Mouse (Mus musculus): ENCODE data around the gene Maco1. TPM values are rescaled to one million over a fixed set of nuclear protein-coding genes. Genes with fewer than 3 reads are reported as not detected.

The Maco1 gene
- polyA plus RNA-seq, 1 experiment from 2014 or later: 37.1 TPM

- H3K4me3 ChIP-seq (ENCODE audit: low read depth, low read length): no peak overlapping the region
- ATAC-seq (ENCODE audit: low read depth) (no peak), DNase-seq (ENCODE audit: low spot score) (peak; percentile 90)
- H3K4me2 ChIP-seq (ENCODE audit: low read depth, low read length): no peak overlapping the region
- no peaks in the 10 kb centered on the region for H3K36me3 ChIP-seq (ENCODE audit: control insufficient read depth, insufficient read depth, low read length)
- H3K4me1 ChIP-seq (ENCODE audit: control insufficient read depth, insufficient read depth, low read length): peaks cover 11% of the 10 kb centered on the region; the same call in 1 of the 2 replicates
- WGBS: 35% methylated on average over 3 of the region's 3 CpGs
- no peak overlapping the region for H3K9ac ChIP-seq (ENCODE audit: low read depth, low read length)
- peak overlapping the region; percentile 65 for H3K27ac ChIP-seq (replicated peaks; ENCODE audit: low read depth, low read length)
- no peaks in the 10 kb centered on the region for H3K27me3 ChIP-seq (replicated peaks; ENCODE audit: control insufficient read depth, insufficient read depth, low read length)
- H3K9me3 ChIP-seq (ENCODE audit: control insufficient read depth, low read length): no peaks in the 10 kb centered on the region
These were observed 2.2 kb upstream of the Maco1 start for GRCm38 (mm10) chr4:134855371-134855770.

- DNase-seq (ENCODE audit: low spot score): peak; percentile 95
- Histone ChIP-seq H3K4me3 (ENCODE audit: low read depth, low read length) (peak overlapping the region; percentile 95), H3K9ac (ENCODE audit: low read depth, low read length) (peak overlapping the region; percentile 72), H3K27ac (replicated peaks; ENCODE audit: low read depth, low read length) (peak overlapping the region; percentile 95), H3K27me3 (replicated peaks; ENCODE audit: control insufficient read depth, insufficient read depth, low read length) (no peaks in the 10 kb centered on the region), H3K9me3 (ENCODE audit: control insufficient read depth, low read length) (no peaks in the 10 kb centered on the region), H3K36me3 (ENCODE audit: control insufficient read depth, insufficient read depth, low read length) (no peaks in the 10 kb centered on the region), H3K4me2 (ENCODE audit: low read depth, low read length) (peak overlapping the region; percentile 86), H3K4me1 (ENCODE audit: control insufficient read depth, insufficient read depth, low read length) (peaks cover 11% of the 10 kb centered on the region; the same call in 1 of the 2 replicates)
- 2% methylated on average over 57 of the region's 91 CpGs for WGBS
- peak; percentile 92 for ATAC-seq (ENCODE audit: low read depth)
These were observed 716 bp upstream of the Maco1 start for GRCm38 (mm10) chr4:134853637-134854485.

GRCm38 (mm10) chr4:134852438-134853255, 498 bp downstream of the Maco1 start:
- Histone ChIP-seq H3K9me3 (ENCODE audit: control insufficient read depth, low read length) (no peaks in the 10 kb centered on the region), H3K36me3 (ENCODE audit: control insufficient read depth, insufficient read depth, low read length) (no peaks in the 10 kb centered on the region), H3K4me1 (ENCODE audit: control insufficient read depth, insufficient read depth, low read length) (peaks cover 13% of the 10 kb centered on the region; the same call in 1 of the 2 replicates), H3K9ac (ENCODE audit: low read depth, low read length) (peak overlapping the region; percentile 96), H3K27ac (replicated peaks; ENCODE audit: low read depth, low read length) (peak overlapping the region; percentile 87), H3K4me3 (ENCODE audit: low read depth, low read length) (peak overlapping the region; percentile 95), H3K27me3 (replicated peaks; ENCODE audit: control insufficient read depth, insufficient read depth, low read length) (no peaks in the 10 kb centered on the region), H3K4me2 (ENCODE audit: low read depth, low read length) (peak overlapping the region; percentile 86)
- peak; percentile 7; the same call in 1 of the 2 replicates for ATAC-seq (ENCODE audit: low read depth)
- under 1% methylated on average over 22 of the region's 106 CpGs for WGBS
- DNase-seq (ENCODE audit: low spot score): no peak

GRCm38 (mm10) chr4:134851876-134852275, 1.3 kb downstream of the Maco1 start:
- 11% methylated on average over 14 of the region's 14 CpGs for WGBS
- Histone ChIP-seq H3K27me3 (replicated peaks; ENCODE audit: control insufficient read depth, insufficient read depth, low read length) (no peaks in the 10 kb centered on the region), H3K9ac (ENCODE audit: low read depth, low read length) (peak overlapping the region; percentile 96), H3K4me2 (ENCODE audit: low read depth, low read length) (peak overlapping the region; percentile 86), H3K4me3 (ENCODE audit: low read depth, low read length) (peak overlapping the region; percentile 95), H3K36me3 (ENCODE audit: control insufficient read depth, insufficient read depth, low read length) (no peaks in the 10 kb centered on the region), H3K27ac (replicated peaks; ENCODE audit: low read depth, low read length) (peak overlapping the region; percentile 87), H3K9me3 (ENCODE audit: control insufficient read depth, low read length) (no peaks in the 10 kb centered on the region), H3K4me1 (ENCODE audit: control insufficient read depth, insufficient read depth, low read length) (peaks cover 14% of the 10 kb centered on the region; the same call in 1 of the 2 replicates)
- ATAC-seq (ENCODE audit: low read depth) (no peak), DNase-seq (ENCODE audit: low spot score) (no peak)

- H3K36me3 ChIP-seq (ENCODE audit: control insufficient read depth, insufficient read depth, low read length): no peaks in the 10 kb centered on the region
- no peak for DNase-seq (ENCODE audit: low spot score)
- peaks cover 16% of the 10 kb centered on the region for H3K4me1 ChIP-seq (ENCODE audit: control insufficient read depth, insufficient read depth, low read length)
- H3K9ac ChIP-seq (ENCODE audit: low read depth, low read length): 0 out of 2 replicates have a peak overlapping the region, but pooled peaks have one; percentile 96
- H3K4me3 ChIP-seq (ENCODE audit: low read depth, low read length): peak overlapping the region; percentile 95
- H3K27me3 ChIP-seq (replicated peaks; ENCODE audit: control insufficient read depth, insufficient read depth, low read length): no peaks in the 10 kb centered on the region
- no peak for ATAC-seq (ENCODE audit: low read depth)
- WGBS: 52% methylated on average over 2 of the region's 2 CpGs
- no peak overlapping the region for H3K27ac ChIP-seq (replicated peaks; ENCODE audit: low read depth, low read length)
- H3K4me2 ChIP-seq (ENCODE audit: low read depth, low read length): peak overlapping the region; percentile 86
- no peaks in the 10 kb centered on the region for H3K9me3 ChIP-seq (ENCODE audit: control insufficient read depth, low read length)
These were observed 1.9 kb downstream of the Maco1 start for GRCm38 (mm10) chr4:134851236-134851635.

- ATAC-seq (ENCODE audit: low read depth) (no peak), DNase-seq (ENCODE audit: low spot score) (no peak)
- WGBS: 61% methylated on average over 4 of the region's 4 CpGs
- H3K4me1 ChIP-seq (ENCODE audit: control insufficient read depth, insufficient read depth, low read length): peaks cover 19% of the 10 kb centered on the region
- no peaks in the 10 kb centered on the region for H3K27me3 ChIP-seq (replicated peaks; ENCODE audit: control insufficient read depth, insufficient read depth, low read length)
- no peak overlapping the region for H3K27ac ChIP-seq (replicated peaks; ENCODE audit: low read depth, low read length)
- no peaks in the 10 kb centered on the region for H3K9me3 ChIP-seq (ENCODE audit: control insufficient read depth, low read length)
- no peak overlapping the region for H3K9ac ChIP-seq (ENCODE audit: low read depth, low read length)
- no peak overlapping the region for H3K4me2 ChIP-seq (ENCODE audit: low read depth, low read length)
- no peaks in the 10 kb centered on the region for H3K36me3 ChIP-seq (ENCODE audit: control insufficient read depth, insufficient read depth, low read length)
- H3K4me3 ChIP-seq (ENCODE audit: low read depth, low read length): no peak overlapping the region
These were observed 2.6 kb downstream of the Maco1 start for GRCm38 (mm10) chr4:134850551-134850950.

- DNase-seq (ENCODE audit: low spot score): no peak
- no peaks in the 10 kb centered on the region for H3K27me3 ChIP-seq (replicated peaks; ENCODE audit: control insufficient read depth, insufficient read depth, low read length)
- no peak for ATAC-seq (ENCODE audit: low read depth)
- H3K4me3 ChIP-seq (ENCODE audit: low read depth, low read length): no peak overlapping the region
- H3K4me2 ChIP-seq (ENCODE audit: low read depth, low read length): no peak overlapping the region
- 68% methylated on average over 4 of the region's 4 CpGs for WGBS
- H3K4me1 ChIP-seq (ENCODE audit: control insufficient read depth, insufficient read depth, low read length): peaks cover 19% of the 10 kb centered on the region
- no peak overlapping the region for H3K9ac ChIP-seq (ENCODE audit: low read depth, low read length)
- H3K27ac ChIP-seq (replicated peaks; ENCODE audit: low read depth, low read length): no peak overlapping the region
- no peaks in the 10 kb centered on the region for H3K9me3 ChIP-seq (ENCODE audit: control insufficient read depth, low read length)
- H3K36me3 ChIP-seq (ENCODE audit: control insufficient read depth, insufficient read depth, low read length): no peaks in the 10 kb centered on the region
These were observed 5.6 kb downstream of the Maco1 start for GRCm38 (mm10) chr4:134847587-134847986.

- Histone ChIP-seq H3K4me1 (ENCODE audit: control insufficient read depth, insufficient read depth, low read length) (peaks cover 10% of the 10 kb centered on the region), H3K9me3 (ENCODE audit: control insufficient read depth, low read length) (no peaks in the 10 kb centered on the region), H3K9ac (ENCODE audit: low read depth, low read length) (no peak overlapping the region), H3K27ac (replicated peaks; ENCODE audit: low read depth, low read length) (no peak overlapping the region), H3K4me3 (ENCODE audit: low read depth, low read length) (no peak overlapping the region), H3K36me3 (ENCODE audit: control insufficient read depth, insufficient read depth, low read length) (no peaks in the 10 kb centered on the region), H3K4me2 (ENCODE audit: low read depth, low read length) (no peak overlapping the region), H3K27me3 (replicated peaks; ENCODE audit: control insufficient read depth, insufficient read depth, low read length) (no peaks in the 10 kb centered on the region)
- WGBS: 84% methylated on average over 4 of the region's 4 CpGs
- no peak for DNase-seq (ENCODE audit: low spot score)
- no peak for ATAC-seq (ENCODE audit: low read depth)
These were observed 9.6 kb downstream of the Maco1 start for GRCm38 (mm10) chr4:134843566-134843965.

All from embryonic facial prominence, embryonic 14.5 days (tissue).